Mouse (Mus musculus) skeletal muscle tissue, adult 2 months (tissue): ENCODE data around the gene Vrk3.

Source experiments
- DNase-seq: peaks from one replicate; pipeline ENCODE4 v3.0.0-alpha.2; 2012; ENCODE audit warnings: low read depth, low spot score

Vrk3 gene

GRCm38 (mm10) chr7:44760366-44760765 lies 12.2 kb downstream of the Vrk3 start:
- DNase-seq: no peak

- DNase-seq: no peak
Observed at GRCm38 (mm10) chr7:44768129-44768528, 19.9 kb downstream of the Vrk3 start.

- peak; percentile 48 for DNase-seq
Observed at GRCm38 (mm10) chr7:44770046-44770578, 21.9 kb downstream of the Vrk3 start.

- no peak for DNase-seq
Observed at GRCm38 (mm10) chr7:44772591-44773204, 24.5 kb downstream of the Vrk3 start.

GRCm38 (mm10) chr7:44776849-44777498 lies 28.8 kb downstream of the Vrk3 start:
- DNase-seq: peak; percentile 13

- DNase-seq: no peak
Observed at GRCm38 (mm10) chr7:44780101-44780500, 31.9 kb downstream of the Vrk3 start.

- no peak for DNase-seq
Observed at GRCm38 (mm10) chr7:44789531-44789930, 41.3 kb downstream of the Vrk3 start.

GRCm38 (mm10) chr7:44790066-44790465 lies 41.9 kb downstream of the Vrk3 start:
- no peak for DNase-seq

- DNase-seq: no peak
Observed at GRCm38 (mm10) chr7:44792781-44793180, 44.6 kb downstream of the Vrk3 start.

GRCm38 (mm10) chr7:44808927-44809326 lies 60.7 kb downstream of the Vrk3 start:
- no peak for DNase-seq

GRCm38 (mm10) chr7:44809466-44809865 lies 61.3 kb downstream of the Vrk3 start:
- no peak for DNase-seq

- DNase-seq: no peak
Observed at GRCm38 (mm10) chr7:44810365-44810764, 62.2 kb downstream of the Vrk3 start.

GRCm38 (mm10) chr7:44810819-44811557 lies 62.8 kb downstream of the Vrk3 start:
- DNase-seq: no peak

- DNase-seq: no peak
Observed at GRCm38 (mm10) chr7:44812651-44813325, 64.6 kb downstream of the Vrk3 start.

GRCm38 (mm10) chr7:44813985-44814384 lies 65.8 kb downstream of the Vrk3 start:
- DNase-seq: no peak

GRCm38 (mm10) chr7:44814423-44814822 lies 66.2 kb downstream of the Vrk3 start:
- DNase-seq: no peak

GRCm38 (mm10) chr7:44814952-44815553 lies 66.8 kb downstream of the Vrk3 start:
- DNase-seq: no peak

GRCm38 (mm10) chr7:44815721-44816469 lies 67.7 kb downstream of the Vrk3 start, which contains the start of the genes Nup62 and Il4i1:
Nup62 (plus strand) TSS chr7:44816088.
Il4i1 (plus strand) TSS chr7:44816387.
- peak; percentile 99 for DNase-seq

GRCm38 (mm10) chr7:44816470-44817021 lies 68.3 kb downstream of the Vrk3 start, which contains the start of gene Atf5:
Atf5 (minus strand) TSS chr7:44816658.
- no peak for DNase-seq

GRCm38 (mm10) chr7:44817441-44817840 lies 69.2 kb downstream of the Vrk3 start:
- DNase-seq: no peak
